Mouse (Mus musculus): ENCODE results near the gene Ppy.

DNA sequence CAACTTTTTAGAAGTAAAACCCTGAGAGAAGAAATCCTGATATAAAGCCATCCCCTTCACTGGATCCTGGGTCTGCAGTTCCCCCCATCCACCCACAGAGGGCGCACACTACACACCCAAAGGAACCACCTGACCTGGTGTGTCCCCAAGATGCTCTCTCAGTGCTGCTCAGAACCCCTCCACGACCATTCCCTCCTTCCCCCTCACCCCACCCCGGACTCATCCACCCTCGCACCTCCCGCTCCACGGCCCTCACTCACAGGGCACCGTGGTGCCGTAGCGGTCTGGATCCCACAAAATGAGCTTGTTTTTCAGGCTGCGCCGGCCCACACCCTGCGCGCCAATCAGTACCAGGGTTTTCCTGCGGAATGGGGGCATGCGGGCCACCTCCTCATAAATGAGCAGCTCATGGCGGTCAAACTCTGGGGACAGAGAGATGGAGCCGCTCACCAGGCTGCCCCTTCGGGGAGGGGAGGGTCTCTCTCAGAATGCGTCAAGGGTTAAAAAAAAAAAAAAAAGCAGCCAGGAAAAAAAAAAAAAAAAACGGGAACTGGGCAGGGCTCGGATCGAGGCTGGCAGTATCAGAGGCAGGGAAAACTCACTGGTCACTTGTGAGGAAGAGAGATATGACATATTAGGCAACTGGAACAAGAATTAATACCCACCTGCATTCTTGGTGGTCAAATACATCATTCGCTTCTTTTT, 39.7 kb downstream of the Ppy start:
- TF ChIP-seq CTCF (IDR thresholded peaks at IDR 0.05; ENCODE audit: borderline replicate concordance, extremely low read depth, insufficient read depth, insufficient read length) (peak; percentile 99), POLR2A (IDR thresholded peaks at IDR 0.05; ENCODE audit: borderline replicate concordance, extremely low read depth, insufficient read depth, insufficient read length, poor library complexity, severe bottlenecking) (no peak)
